12 mouse cellular contexts compared by ENCODE assay signal in the genomic region with DNA sequence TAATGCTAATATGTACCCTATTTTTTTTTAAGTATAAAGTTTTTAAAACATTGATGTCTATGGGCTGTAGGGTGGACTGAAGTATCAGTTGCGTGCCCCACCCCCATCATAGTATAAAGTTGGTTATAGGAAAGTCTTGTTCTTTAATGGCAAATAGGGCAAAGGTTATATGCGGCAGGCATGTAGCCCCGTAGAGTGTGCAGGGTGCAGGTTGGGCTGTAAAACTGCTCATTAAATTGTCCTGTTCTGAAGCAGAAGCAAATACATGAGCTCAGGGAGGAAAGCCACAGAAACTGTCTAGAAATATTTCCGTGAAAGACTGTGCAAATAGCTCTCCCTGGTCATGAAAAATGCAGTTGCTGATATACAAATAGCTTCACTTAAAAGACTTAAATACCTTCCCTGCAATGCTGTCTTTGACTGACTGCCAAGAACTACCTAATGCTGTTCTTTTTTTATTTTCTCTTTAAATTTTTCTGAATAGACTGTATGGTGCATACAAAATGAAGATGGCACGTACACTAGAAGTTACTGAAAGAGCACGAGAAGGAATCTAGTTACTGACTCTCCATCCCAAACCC. TPM values are rescaled to one million over a fixed set of nuclear protein-coding genes. Genes with fewer than 3 reads are reported as not detected.
A peak's percentile ranks its signal among the peaks of the same experiment; 100 is the strongest.
DNase-seq lines count a peak whose midpoint lies in the region; ATAC-seq and TF ChIP-seq lines count a peak whose summit lies in the region.
"Had no signal": no experiment of that assay in that cellular context is flagged by ENCODE, and none has a peak within 500 bp of the region (broad histone marks: within the 10 kb centered on the region; RNA-seq: fewer than 3 reads in every experiment).

No protein-coding gene starts in this region.

- no peak for TF ChIP-seq EP300 in heart, adult 2 months (IDR thresholded peaks at IDR 0.05; ENCODE audit: insufficient read depth, low read depth, low read length)

- peak overlapping the region; percentile 41 for H3K4me2 ChIP-seq in lung, embryonic 15.5 days
- no peak overlapping the region for H3K4me2 ChIP-seq in forebrain, embryonic 16.5 days (ENCODE audit: low read length)
- H3K4me2 ChIP-seq in neural tube, embryonic 13.5 days: peak overlapping the region; percentile 30

- DNase-seq in heart, adult 2 months: no peak
- DNase-seq in heart, postnatal 10 days: no peak
- DNase-seq in lung, postnatal 10 days: no peak
- no peak for DNase-seq in embryo, embryonic 10 days (ENCODE audit: low spot score)
- no peak for DNase-seq in gastrocnemius, postnatal 14 days

- TF ChIP-seq POLR2A in heart, adult 2 months (IDR thresholded peaks at IDR 0.05; ENCODE audit: insufficient read depth, low read depth, low read length): no peak

- no peaks in the 10 kb centered on the region for H3K27me3 ChIP-seq in heart, adult 2 months (ENCODE audit: control insufficient read depth, insufficient read depth, low read length)
- H3K27me3 ChIP-seq in lung, embryonic 15.5 days: no peaks in the 10 kb centered on the region
- H3K27me3 ChIP-seq in forebrain, embryonic 16.5 days (replicated peaks; ENCODE audit: control insufficient read depth, insufficient read depth, low read length): no peaks in the 10 kb centered on the region
- H3K27me3 ChIP-seq in neural tube, embryonic 13.5 days: no peaks in the 10 kb centered on the region

- WGBS in heart, adult 2 months: 54% methylated on average over 6 of the region's 6 CpGs
- 29% methylated on average over 6 of the region's 6 CpGs for WGBS in lung, embryonic 15.5 days
- 39% methylated on average over 6 of the region's 6 CpGs for WGBS in forebrain, embryonic 16.5 days
- 42% methylated on average over 6 of the region's 6 CpGs for WGBS in neural tube, embryonic 13.5 days

- no peak overlapping the region for H3K9ac ChIP-seq in heart, adult 2 months (ENCODE audit: low read depth, low read length)
- H3K9ac ChIP-seq in lung, embryonic 15.5 days: no peak overlapping the region
- no peak overlapping the region for H3K9ac ChIP-seq in forebrain, embryonic 16.5 days (replicated peaks; ENCODE audit: low read depth, low read length)
- no peak overlapping the region for H3K9ac ChIP-seq in neural tube, embryonic 13.5 days

- no peaks in the 10 kb centered on the region for H3K9me3 ChIP-seq in lung, embryonic 15.5 days
- peaks cover 2% of the 10 kb centered on the region; the same call in 1 of the 2 replicates for H3K9me3 ChIP-seq in forebrain, embryonic 16.5 days (ENCODE audit: control insufficient read depth, low read length)
- peaks cover 4% of the 10 kb centered on the region; the same call in 1 of the 2 replicates for H3K9me3 ChIP-seq in neural tube, embryonic 13.5 days

- ATAC-seq in lung, embryonic 15.5 days (ENCODE audit: borderline replicate concordance, extremely low read depth, low FRiP score, low TSS enrichment): no peak
- ATAC-seq in forebrain, embryonic 16.5 days: peak; percentile 26; the same call in 1 of the 2 replicates
- ATAC-seq in neural tube, embryonic 13.5 days (ENCODE audit: low read depth): 0 out of 2 replicates have a peak, but pooled peaks have one; percentile 3

- intact Hi-C loops in heart, adult 2 months (cut with DNase I): loop anchor here (5.0 kb wide), 1 partner anchor 60 kb away; the partner anchor contains the start of gene 4930558K02Rik
- intact Hi-C loops in heart, postnatal 10 days (cut with DNase I): loop anchor here (2.0 kb wide), 1 partner anchor 32 kb away; no protein-coding TSS in a partner anchor
- intact Hi-C loops in gastrocnemius, postnatal 14 days (cut with DNase I; ENCODE audit: low total_unique reads): no loop called here

- H3K36me3 ChIP-seq in heart, adult 2 months (ENCODE audit: control insufficient read depth, insufficient read depth, low read length): peaks cover 3% of the 10 kb centered on the region
- H3K36me3 ChIP-seq in lung, embryonic 15.5 days: no peaks in the 10 kb centered on the region
- no peaks in the 10 kb centered on the region for H3K36me3 ChIP-seq in forebrain, embryonic 16.5 days (ENCODE audit: control insufficient read depth, insufficient read depth)
- no peaks in the 10 kb centered on the region for H3K36me3 ChIP-seq in neural tube, embryonic 13.5 days

- H3K27ac ChIP-seq in heart, adult 2 months: peak overlapping the region; percentile 18
- peak overlapping the region; percentile 94 for H3K27ac ChIP-seq in lung, embryonic 15.5 days
- H3K27ac ChIP-seq in forebrain, embryonic 16.5 days (ENCODE audit: low read length): no peak overlapping the region
- H3K27ac ChIP-seq in neural tube, embryonic 13.5 days (replicated peaks): peak overlapping the region; percentile 50

- no peak overlapping the region for H3K4me3 ChIP-seq in heart, adult 2 months
- no peak overlapping the region for H3K4me3 ChIP-seq in lung, embryonic 15.5 days
- H3K4me3 ChIP-seq in forebrain, embryonic 16.5 days (replicated peaks; ENCODE audit: low read length): no peak overlapping the region
- H3K4me3 ChIP-seq in neural tube, embryonic 13.5 days: no peak overlapping the region
- H3K4me3 ChIP-seq: myocyte had no signal

- TF ChIP-seq CTCF in heart, adult 2 months (IDR thresholded peaks at IDR 0.05): no peak

- no peaks in the 10 kb centered on the region for H3K79me2 ChIP-seq in heart, adult 2 months (replicated peaks; ENCODE audit: control insufficient read depth, insufficient read depth, low read length)

- H3K4me1 ChIP-seq in heart, adult 2 months (ENCODE audit: control insufficient read depth, insufficient read depth, low read length): peaks cover 12% of the 10 kb centered on the region
- H3K4me1 ChIP-seq in lung, embryonic 15.5 days: peaks cover 56% of the 10 kb centered on the region
- H3K4me1 ChIP-seq in forebrain, embryonic 16.5 days (replicated peaks; ENCODE audit: control insufficient read depth, insufficient read depth, low read length): peaks cover 17% of the 10 kb centered on the region
- H3K4me1 ChIP-seq in neural tube, embryonic 13.5 days (replicated peaks): peaks cover 44% of the 10 kb centered on the region

RNA-seq across cellular contexts. Expression of gene 4930558K02Rik, which starts 57.8 kb away (rescaled TPM):
- total RNA-seq in heart, adult 2 months (2021): not detected
- not detected in 2 replicates for polyA plus RNA-seq in heart, adult 2 months (2012; rRNA removed)
- not detected for total RNA-seq in heart, postnatal 10 days (2021)
- not detected in 2 replicates for polyA plus RNA-seq in lung, embryonic 15.5 days (2015; fragmentation: Nextera tagmentation; extraction: Ambion mirVana)
- polyA plus RNA-seq in forebrain, embryonic 16.5 days (2015; fragmentation: Nextera tagmentation; extraction: Ambion mirVana): not detected in 2 replicates
- not detected in 2 replicates for polyA plus RNA-seq in neural tube, embryonic 13.5 days (2015; fragmentation: Nextera tagmentation; extraction: Ambion mirVana)
- not detected for total RNA-seq in gastrocnemius, postnatal 14 days (2021)
- total RNA-seq: left cerebral cortex, postnatal 10 days had no signal
- polyA plus RNA-seq: C2C12; gonadal fat pad, adult 2 months; myocyte had no signal
